Mouse (Mus musculus) B cell, adult 62 days (primary cell): ENCODE results near the gene Rpp14. TPM values are rescaled to one million over a fixed set of nuclear protein-coding genes. Genes with fewer than 3 reads are reported as not detected.

Experiments used
- total RNA-seq: library from RNA; stranded (reverse); gene quantifications from 4 replicates; pipeline ENCODE4 v1.2.4, GENCODE M21; 2023

The Rpp14 gene
- total RNA-seq: 7.8 to 15.9 TPM (median 12.0 TPM) in 4 replicates

DNA sequence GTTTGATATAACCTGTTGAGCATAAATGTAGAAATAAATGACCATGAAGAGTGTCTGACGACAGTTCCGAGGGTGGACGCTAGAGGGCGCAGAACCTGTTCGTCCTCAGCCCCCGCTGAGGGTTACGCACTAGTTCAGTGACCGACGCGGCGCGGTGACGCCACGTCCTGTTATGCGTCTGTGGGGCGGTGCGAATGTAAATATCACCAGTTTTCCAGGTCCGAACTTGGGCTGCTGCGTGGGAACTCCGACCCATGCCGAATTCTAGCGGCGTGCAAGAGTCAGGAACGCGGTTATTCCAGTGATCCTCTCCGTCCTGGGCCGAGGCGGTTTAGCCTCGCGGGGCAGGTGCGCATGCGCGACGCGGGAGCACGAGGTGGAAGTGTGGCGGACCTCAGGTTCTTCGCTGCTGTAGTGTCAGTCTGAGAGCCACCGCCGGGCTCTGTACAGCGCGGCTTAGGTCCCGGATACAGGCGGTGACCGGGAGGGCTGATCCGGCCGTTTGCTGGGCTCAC is at the start of gene Rpp14:
TSS of gene Rpp14 (plus strand) at position 203 of the 515 bp plus-strand sequence.

DNA sequence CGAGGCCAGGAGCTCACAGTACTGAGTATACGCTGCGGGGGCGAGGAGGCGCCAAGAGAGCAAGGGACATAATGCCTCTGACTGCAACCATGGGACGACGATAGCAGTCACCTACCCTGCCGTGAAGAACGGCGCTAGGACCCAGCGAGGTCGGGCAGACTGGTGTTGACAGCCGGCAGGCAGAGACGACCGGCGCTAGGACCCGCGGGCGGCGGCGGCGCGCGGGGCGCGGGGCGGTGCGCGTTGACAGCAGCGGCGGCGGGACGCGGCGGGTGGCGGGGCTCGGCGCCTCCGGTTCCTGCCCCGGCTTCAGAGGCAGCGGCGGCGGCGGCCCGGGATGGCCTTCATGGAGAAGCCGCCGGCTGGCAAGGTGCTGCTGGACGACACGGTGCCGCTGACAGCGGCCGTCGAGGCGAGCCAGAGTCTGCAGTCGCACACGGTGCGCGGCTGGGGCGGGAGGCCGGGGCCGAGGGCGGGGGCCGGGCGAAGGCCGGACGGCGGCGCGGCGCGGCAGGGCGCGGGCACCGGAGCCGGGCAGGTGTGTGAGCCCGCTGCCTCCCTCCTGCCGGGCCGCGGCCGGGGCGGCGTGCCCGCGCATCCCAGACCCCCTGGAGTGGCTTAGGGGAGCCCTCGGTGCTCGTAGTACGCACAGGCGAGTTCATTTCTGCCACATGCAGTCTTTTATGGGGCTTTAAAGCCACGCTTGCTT is 18.0 kb downstream of the Rpp14 start, which contains the start of gene Pxk:
TSS of gene Pxk (plus strand) at position 234 of the 709 bp plus-strand sequence.

Other genes with a start within 250 kb of the Rpp14 start
- gene Gm45521, start 123.1 kb upstream of the Rpp14 start, total RNA-seq: not detected in 4 replicates
- 9.2 to 10.1 TPM (median 9.3 TPM) in 4 replicates for gene Dnase1l3, start 85.8 kb upstream of the Rpp14 start, total RNA-seq
- 9.7 to 13.9 TPM (median 11.5 TPM) in 4 replicates for gene Abhd6, start 77.5 kb upstream of the Rpp14 start, total RNA-seq
- gene Pxk, start 17.8 kb downstream of the Rpp14 start, total RNA-seq: 270 to 305 TPM (median 284 TPM) in 4 replicates
- 111 to 130 TPM (median 122 TPM) in 4 replicates for gene Pdhb, start 92.7 kb downstream of the Rpp14 start, total RNA-seq
- gene Kctd6, start 133.8 kb downstream of the Rpp14 start, total RNA-seq: 12.2 to 15.9 TPM (median 14.0 TPM) in 4 replicates
- gene Acox2, start 179.0 kb downstream of the Rpp14 start, total RNA-seq: not detected in 4 replicates
- gene Fam107a, start 237.7 kb downstream of the Rpp14 start, total RNA-seq: not detected in 4 replicates